Mouse (Mus musculus): ENCODE measurements around the gene Tex261.

The Tex261 gene

GRCm38 (mm10) chr6:83762344-83762743, 13.3 kb downstream of the Tex261 start, which contains the start of gene Ankrd53:
Gene Ankrd53, plus strand, starts transcription at chr6:83762644.
- 69% methylated on average over 6 of the region's 6 CpGs for WGBS

- WGBS = 83% methylated on average over 9 of the region's 9 CpGs
Measured at GRCm38 (mm10) chr6:83756051-83756450, 19.6 kb downstream of the Tex261 start.

DNA sequence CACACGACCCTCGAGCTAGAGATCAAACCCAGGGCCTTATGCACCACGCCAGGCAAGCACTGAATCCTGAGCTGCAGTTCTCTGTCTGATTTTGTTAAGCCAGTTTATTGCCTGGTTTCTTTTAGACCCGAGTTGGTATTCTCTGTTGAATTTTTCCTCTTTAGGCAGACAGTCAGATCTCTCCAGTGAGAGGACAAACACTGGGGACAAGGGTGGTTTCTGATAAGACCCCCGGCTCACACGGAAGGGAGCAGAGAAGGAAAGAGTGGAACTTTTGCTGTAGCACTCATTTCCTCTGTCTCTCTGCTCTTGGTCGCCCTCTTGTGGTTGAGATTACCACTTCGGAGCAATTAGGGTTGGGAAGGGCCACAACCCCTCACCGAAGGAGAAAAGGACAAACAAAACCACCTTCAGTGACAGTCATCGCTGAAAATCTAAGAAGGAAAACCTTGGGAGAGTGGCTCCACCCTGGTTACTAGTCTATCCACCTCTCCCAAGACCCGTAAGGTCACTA, 25.4 kb downstream of the Tex261 start:
- WGBS = 14% methylated on average over 11 of the region's 11 CpGs

DNA sequence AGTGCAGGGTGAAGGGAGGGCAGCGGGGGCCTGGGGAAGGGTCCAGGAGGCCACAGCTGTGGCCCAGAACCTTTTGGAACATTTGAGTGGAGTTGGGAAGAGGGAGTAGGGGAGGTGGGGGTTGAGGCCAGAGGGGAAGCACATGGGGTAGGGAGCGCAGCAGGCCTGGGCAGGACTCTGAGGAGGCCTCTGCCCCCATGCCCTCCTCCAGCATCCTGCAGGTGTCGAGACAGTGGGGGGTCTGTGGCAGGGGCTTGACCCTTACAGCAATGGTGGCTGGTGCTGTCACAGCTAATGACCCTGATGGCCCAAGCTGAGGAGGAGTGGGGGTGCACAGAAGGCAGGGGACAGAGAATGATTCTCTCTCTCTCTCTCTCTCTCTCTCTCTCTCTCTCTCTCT, 26.3 kb downstream of the Tex261 start:
- 81% methylated on average over 3 of the region's 3 CpGs for WGBS

DNA sequence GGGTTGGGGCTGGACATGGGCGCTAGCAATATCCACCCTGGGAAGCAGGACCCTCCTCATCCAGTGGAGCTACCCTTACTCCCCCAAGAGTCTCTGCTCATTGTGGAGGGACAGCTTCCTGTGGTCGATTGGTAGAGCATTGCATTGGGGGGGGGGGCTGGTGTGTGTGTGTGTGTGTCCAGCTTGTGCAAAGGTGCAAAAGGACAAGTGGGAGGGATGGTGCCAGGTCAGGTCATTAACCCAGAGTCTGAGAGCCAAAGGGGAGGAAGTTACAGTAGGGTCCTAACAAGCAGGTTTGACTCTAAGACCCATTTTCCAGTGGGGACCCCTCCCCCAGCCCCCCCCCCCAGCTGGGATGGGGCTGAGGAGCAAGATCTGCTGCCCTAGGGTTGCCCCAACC, 30.1 kb downstream of the Tex261 start:
- WGBS = 63% methylated on average over 2 of the region's 2 CpGs

DNA sequence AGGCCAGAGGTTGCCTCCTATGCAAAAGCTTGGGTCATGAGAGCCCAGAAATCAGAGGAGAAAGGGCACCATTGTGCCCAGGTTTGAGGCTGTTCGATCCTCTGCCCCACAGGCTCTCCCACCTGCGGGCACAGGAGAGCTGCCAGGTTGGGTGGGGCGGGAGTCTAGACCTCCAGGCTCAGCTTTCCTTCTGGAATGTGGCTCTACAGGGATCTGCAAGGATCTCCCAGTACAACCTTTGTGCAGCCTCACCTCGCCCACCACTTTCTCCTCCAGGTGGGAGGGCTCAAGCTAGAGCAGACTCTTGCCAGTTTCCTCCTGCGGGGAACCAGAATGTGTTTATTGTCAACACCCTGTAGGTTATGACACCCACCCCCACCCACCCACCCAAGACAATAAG, 31.1 kb downstream of the Tex261 start:
- 77% methylated on average over 5 of the region's 5 CpGs for WGBS

DNA sequence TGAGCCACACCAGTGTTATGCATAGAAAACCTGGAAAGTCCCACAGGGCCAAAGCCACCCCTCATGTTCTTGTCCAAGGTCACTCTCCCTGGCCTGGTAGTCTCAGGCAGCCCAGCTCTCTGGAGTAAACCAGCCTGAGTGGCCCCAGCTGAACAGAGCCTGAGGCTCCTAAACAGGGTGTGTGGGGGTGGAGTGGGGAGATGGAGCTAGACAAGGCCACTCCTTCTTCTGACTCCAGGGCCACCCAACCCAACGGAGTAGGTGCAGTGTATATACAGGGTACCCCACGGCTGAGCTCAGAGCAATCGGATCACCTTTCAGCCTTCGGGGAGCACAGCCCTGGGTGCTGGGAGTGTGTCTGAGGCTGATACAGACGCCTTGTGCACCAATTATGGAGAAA, 31.5 kb downstream of the Tex261 start:
- WGBS = 80% methylated on average over 5 of the region's 5 CpGs

DNA sequence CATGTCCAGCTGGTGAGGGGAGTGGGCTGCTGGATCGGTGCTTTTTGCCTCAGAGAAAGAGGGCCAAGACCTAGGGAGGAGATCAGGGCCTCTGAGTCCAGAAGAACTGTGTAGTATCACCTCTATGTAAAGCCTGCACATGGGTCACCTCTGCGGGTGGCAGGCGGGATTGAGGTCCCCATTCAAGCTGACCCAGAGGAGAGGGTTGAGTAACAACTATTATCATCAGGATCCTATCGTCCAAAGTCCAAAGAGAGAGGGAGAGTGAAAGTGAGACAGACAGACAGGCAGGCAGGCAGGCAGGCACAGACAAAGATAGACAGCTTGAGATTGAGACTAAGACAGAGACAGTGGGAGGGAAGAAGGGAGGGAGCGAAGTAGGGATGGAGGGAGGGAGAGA, 32.4 kb downstream of the Tex261 start:
- 62% methylated on average over 5 of the region's 5 CpGs for WGBS

DNA sequence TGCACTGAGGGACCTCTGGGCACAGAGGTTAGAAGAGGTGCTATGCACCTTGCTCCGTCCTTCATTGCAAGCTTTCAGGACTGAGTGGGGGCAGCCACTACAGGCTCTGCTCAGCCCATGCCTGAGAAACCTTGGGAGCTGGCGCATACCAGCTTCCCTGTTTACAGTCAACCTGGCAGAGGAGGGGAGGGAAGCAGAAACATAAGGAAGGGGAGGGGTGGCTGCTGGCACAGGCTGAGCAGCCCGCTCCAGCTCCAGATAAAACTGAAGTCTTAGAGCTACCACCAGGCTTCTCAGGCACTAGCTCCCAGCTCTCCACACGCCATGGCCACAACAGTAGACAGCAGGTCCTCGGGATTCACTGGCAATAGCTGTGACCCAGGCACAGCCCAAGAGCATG, 32.9 kb downstream of the Tex261 start, which contains the start of gene Atp6v1b1:
TSS of gene Atp6v1b1 (plus strand) at position 230 of the 400 bp plus-strand sequence.
- WGBS = 70% methylated on average over 5 of the region's 5 CpGs

DNA sequence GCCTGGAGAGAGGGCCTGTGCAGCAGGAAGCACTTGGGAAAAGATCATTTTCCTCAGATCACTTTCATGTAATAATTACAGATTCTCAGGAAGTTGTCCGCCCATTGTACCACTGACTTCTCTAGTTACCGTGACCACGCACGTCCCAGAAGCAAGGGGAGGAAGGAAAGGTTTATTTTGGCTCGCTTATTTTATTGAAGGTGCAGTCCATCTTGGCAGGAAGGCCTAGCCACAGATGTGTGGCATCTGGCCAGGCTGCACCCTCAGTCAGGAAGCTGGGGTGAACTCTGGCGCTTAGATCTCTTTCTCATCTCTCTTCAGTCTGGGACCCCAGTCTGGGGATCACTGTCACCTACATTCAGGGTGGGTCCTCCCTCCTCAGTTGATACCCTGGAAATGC, 37.0 kb downstream of the Tex261 start:
- 73% methylated on average over 6 of the region's 6 CpGs for WGBS

GRCm38 (mm10) chr6:83737311-83737710, 38.3 kb downstream of the Tex261 start:
- WGBS = 57% methylated on average over 13 of the region's 13 CpGs

DNA sequence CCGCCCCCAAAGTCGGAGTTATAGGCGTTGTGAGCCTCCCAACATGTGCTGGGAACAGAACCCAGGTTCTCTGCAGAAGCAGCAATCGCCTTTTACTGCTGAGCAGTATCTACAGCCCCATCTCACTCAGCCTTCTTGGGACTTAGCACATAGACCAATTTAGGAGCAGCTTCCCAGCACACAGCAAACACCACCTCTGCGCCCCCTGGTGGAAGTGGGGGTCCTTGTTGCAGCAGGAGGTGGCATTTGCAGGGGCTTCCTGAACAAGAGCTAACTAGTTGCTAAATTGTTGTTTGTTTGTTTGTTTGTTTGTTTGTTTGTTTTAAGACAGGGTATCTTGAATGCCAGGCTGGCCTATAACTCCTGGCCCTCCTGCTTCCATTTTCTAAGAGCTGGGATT, 44.5 kb downstream of the Tex261 start:
- 39% methylated on average over 5 of the region's 5 CpGs for WGBS

DNA sequence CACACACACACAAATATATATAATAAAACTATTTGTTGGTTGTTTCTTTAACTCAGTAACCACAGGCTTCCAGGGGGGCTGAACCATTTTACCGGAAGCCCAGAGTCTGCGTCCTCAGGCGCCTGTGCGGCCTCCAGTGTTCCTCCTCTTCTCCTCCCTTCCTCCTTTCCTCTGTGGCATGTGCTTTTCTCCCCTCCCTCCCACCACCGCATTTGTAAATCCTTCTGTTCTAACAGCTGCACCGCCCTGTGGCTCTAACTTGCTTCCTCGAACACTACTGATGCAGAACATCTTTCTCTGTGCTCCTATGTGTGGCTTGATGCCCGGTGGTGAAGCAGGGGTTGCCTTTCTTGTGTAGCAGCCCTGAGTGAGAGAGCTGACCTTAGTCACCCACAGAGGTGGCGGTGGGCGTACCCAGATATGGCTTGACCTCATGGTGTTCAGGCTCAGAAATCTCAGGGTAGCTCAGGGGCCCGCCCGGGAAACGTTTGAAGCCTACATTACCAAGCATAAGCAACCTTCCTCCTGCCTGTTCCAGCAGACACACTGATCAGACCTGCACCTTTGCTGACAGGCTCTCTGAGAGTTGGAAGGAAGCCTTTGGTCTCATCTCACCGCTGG, 46.2 kb downstream of the Tex261 start:
- 74% methylated on average over 14 of the region's 14 CpGs for WGBS

GRCm38 (mm10) chr6:83728488-83728887, 47.1 kb downstream of the Tex261 start:
- WGBS = 95% methylated on average over 3 of the region's 3 CpGs

DNA sequence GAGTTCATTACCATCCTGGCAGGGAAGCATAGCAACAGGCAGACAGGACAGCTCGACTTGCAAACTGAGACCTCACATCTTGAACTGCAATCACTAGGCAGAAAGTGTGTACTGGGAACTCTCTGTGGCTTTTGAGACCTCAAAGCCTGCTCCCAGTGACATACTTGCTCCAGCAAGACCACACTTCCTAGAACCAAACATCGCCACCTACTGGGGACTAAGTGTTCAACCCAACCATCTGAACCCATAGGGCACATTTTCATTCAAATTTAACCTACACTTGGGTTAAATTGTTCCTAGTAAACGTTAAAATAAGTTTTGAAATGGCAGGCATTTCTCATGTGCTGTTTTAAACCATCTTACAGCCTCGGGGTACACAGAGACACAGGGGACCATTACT, 48.4 kb downstream of the Tex261 start:
- WGBS = 45% methylated on average over 4 of the region's 4 CpGs

DNA sequence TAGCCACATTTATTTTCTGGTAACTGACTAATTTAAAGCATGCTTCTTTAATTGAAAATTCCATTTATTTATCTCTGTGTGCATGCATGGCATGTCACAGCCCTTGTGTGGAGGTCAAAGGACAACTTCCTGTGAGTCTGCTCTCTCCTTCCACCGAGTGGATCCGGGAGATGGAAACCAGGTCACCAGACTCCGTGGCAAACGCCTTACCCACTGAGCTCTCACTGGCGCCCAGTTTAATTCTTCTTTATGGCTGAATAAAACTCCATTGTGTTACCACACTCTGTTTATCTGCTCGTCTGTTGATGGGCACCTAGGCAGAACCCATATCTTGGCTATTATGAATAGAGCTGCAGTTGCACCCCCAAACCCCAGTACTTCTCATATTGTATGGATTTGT, 53.1 kb downstream of the Tex261 start:
- WGBS = 19% methylated on average over 6 of the region's 6 CpGs
